23 mouse cellular contexts compared by ENCODE assay signal in genomic region chr10:95689833-95690232, GRCm38 (mm10). TPM values are rescaled to one million over a fixed set of nuclear protein-coding genes. Genes with fewer than 3 reads are reported as not detected.
DNase-seq lines count a peak whose midpoint lies in the region; ATAC-seq and TF ChIP-seq lines count a peak whose summit lies in the region.
"Had no signal": no experiment of that assay in that cellular context is flagged by ENCODE, and none has a peak within 500 bp of the region (broad histone marks: within the 10 kb centered on the region; RNA-seq: fewer than 3 reads in every experiment).

No protein-coding gene starts in this region.

- TF ChIP-seq CTCF in intestine, postnatal 0 days (IDR thresholded peaks at IDR 0.05; ENCODE audit: low read depth): no peak

- H3K9me3 ChIP-seq in kidney, embryonic 14.5 days (ENCODE audit: control insufficient read depth, low read length): no peaks in the 10 kb centered on the region
- H3K9me3 ChIP-seq in intestine, postnatal 0 days (ENCODE audit: control insufficient read depth): no peaks in the 10 kb centered on the region
- H3K9me3 ChIP-seq: limb, embryonic 10.5 days; midbrain, embryonic 13.5 days had no signal

- H3K4me3 ChIP-seq in kidney, embryonic 14.5 days (ENCODE audit: low read length): no peak overlapping the region
- H3K4me3 ChIP-seq in intestine, postnatal 0 days (ENCODE audit: low read depth, low read length): no peak overlapping the region
- H3K4me3 ChIP-seq: erythroblast, embryonic 14.5 days; limb, embryonic 10.5 days; midbrain, embryonic 13.5 days had no signal

- H3K27me3 ChIP-seq in kidney, embryonic 14.5 days (ENCODE audit: control insufficient read depth, insufficient read depth, low read length): no peaks in the 10 kb centered on the region
- no peaks in the 10 kb centered on the region for H3K27me3 ChIP-seq in intestine, postnatal 0 days (replicated peaks; ENCODE audit: control insufficient read depth, insufficient read depth, low read length)
- H3K27me3 ChIP-seq: midbrain, embryonic 13.5 days had no signal

- no peak overlapping the region for H3K9ac ChIP-seq in kidney, embryonic 14.5 days (ENCODE audit: low read depth, low read length)
- no peak overlapping the region for H3K9ac ChIP-seq in intestine, postnatal 0 days (ENCODE audit: low read depth, low read length)
- H3K9ac ChIP-seq: midbrain, embryonic 13.5 days had no signal

- no peak for DNase-seq in kidney, postnatal 10 days
- peak; percentile 94 for DNase-seq in ES-CJ7 (ENCODE audit: low read depth, low spot score)
- DNase-seq in cerebellum, postnatal 25 days: no peak
- DNase-seq in adrenal gland, postnatal 10 days: no peak
- DNase-seq: adrenal gland, adult 2 months; cerebellum, adult 18-20 months; heart, adult 18-20 months; layer of hippocampus, postnatal 36 days; lung, adult 18-20 months; lung, postnatal 4 days; thymus, postnatal 36 days had no signal

- no peak overlapping the region for H3K27ac ChIP-seq in kidney, embryonic 14.5 days (ENCODE audit: low read depth, low read length)
- no peak overlapping the region for H3K27ac ChIP-seq in intestine, postnatal 0 days (ENCODE audit: low read depth, low read length)
- H3K27ac ChIP-seq: limb, embryonic 10.5 days; midbrain, embryonic 13.5 days had no signal

- 86% methylated on average over 1 of the region's 1 CpGs for WGBS in kidney, embryonic 14.5 days
- WGBS in intestine, postnatal 0 days: 89% methylated on average over 1 of the region's 1 CpGs

- 0 out of 2 replicates have a peak, but pooled peaks have one; percentile 24 for ATAC-seq in kidney, embryonic 14.5 days (ENCODE audit: low FRiP score, low TSS enrichment)
- peak; percentile 44; the same call in 1 of the 2 replicates for ATAC-seq in intestine, postnatal 0 days
- peak; percentile 30; the same call in 1 of the 2 replicates for ATAC-seq in neutrophil, adult 5-6 weeks (ENCODE audit: extremely low read depth, insufficient number of reproducible peaks, low FRiP score, poor library complexity, severe bottlenecking)
- ATAC-seq: forebrain, embryonic 14.5 days; inflammation-experienced regulatory T-cells, adult 6 months; midbrain, embryonic 13.5 days had no signal

- H3K4me1 ChIP-seq in kidney, embryonic 14.5 days (ENCODE audit: control insufficient read depth, insufficient read depth, low read length): peaks cover 4% of the 10 kb centered on the region; the same call in 1 of the 2 replicates
- no peaks in the 10 kb centered on the region for H3K4me1 ChIP-seq in intestine, postnatal 0 days (replicated peaks; ENCODE audit: control insufficient read depth, insufficient read depth, low read length)

- no peaks in the 10 kb centered on the region for H3K36me3 ChIP-seq in kidney, embryonic 14.5 days (ENCODE audit: control insufficient read depth, insufficient read depth, low read length)
- no peaks in the 10 kb centered on the region for H3K36me3 ChIP-seq in intestine, postnatal 0 days (ENCODE audit: control insufficient read depth, insufficient read depth)
- H3K36me3 ChIP-seq: limb, embryonic 10.5 days; midbrain, embryonic 13.5 days had no signal

- H3K4me2 ChIP-seq in kidney, embryonic 14.5 days (replicated peaks; ENCODE audit: low read depth, low read length): no peak overlapping the region
- H3K4me2 ChIP-seq in intestine, postnatal 0 days (replicated peaks; ENCODE audit: low read depth): no peak overlapping the region
- H3K4me2 ChIP-seq: midbrain, embryonic 13.5 days had no signal

RNA-seq across cellular contexts. Expression of gene Anapc15-ps, which starts 16.6 kb away (rescaled TPM):
- 0.59 TPM in 1 of 2 replicates, not detected in the other for polyA plus RNA-seq in kidney, embryonic 14.5 days (2014; fragmentation: Nextera tagmentation; extraction: Ambion mirVana)
- polyA plus RNA-seq in intestine, postnatal 0 days (2015; fragmentation: Nextera tagmentation; extraction: Ambion mirVana): not detected in 2 replicates
- not detected in 2 replicates for total RNA-seq in neutrophil, adult 5-6 weeks (2017)
- total RNA-seq in adrenal gland, postnatal 10 days (2021): not detected
- total RNA-seq: adrenal gland, adult 2 months; heart, adult 18-20 months; layer of hippocampus, postnatal 36 days had no signal
- polyA plus RNA-seq: adrenal gland, adult 2 months; embryonic facial prominence, embryonic 11.5 days; erythroblast, embryonic 14.5 days; forebrain, embryonic 14.5 days; hindbrain, embryonic 11.5 days; inflammation-experienced regulatory T-cells, adult 6 months; large intestine, adult 2 months; limb, embryonic 10.5 days; midbrain, embryonic 13.5 days; neural tube, embryonic 14.5 days had no signal
